Mouse (Mus musculus) forebrain, embryonic 13.5 days (tissue): Measurements from ENCODE around the gene Slc34a1. TPM values are rescaled to one million over a fixed set of nuclear protein-coding genes. Genes with fewer than 3 reads are reported as not detected.

Experiments used
- ATAC-seq: fragments of 200-750 bp; cut with Nextera tagmentation; 2 replicates; pipeline ENCODE4 v1.8.0; 2017
- H3K27ac ChIP-seq: fragments of 300-500 bp; sonication (generic); 2 replicates; pipeline ENCODE4 v1.5.1; 2015; ENCODE audit warnings: inconsistent platforms, mild to moderate bottlenecking, moderate library complexity
- H3K27me3 ChIP-seq: fragments of 300-500 bp; sonication (generic); 2 replicates; pipeline ENCODE4 v1.6.1; 2015; ENCODE audit warnings: mild to moderate bottlenecking, inconsistent platforms
- H3K36me3 ChIP-seq: fragments of 300-500 bp; sonication (generic); 2 replicates; pipeline ENCODE4 v1.6.1; 2015; ENCODE audit warnings: mild to moderate bottlenecking, inconsistent platforms; ENCODE audit not compliant: poor library complexity, severe bottlenecking
- H3K4me1 ChIP-seq: fragments of 300-500 bp; sonication (generic); 2 replicates; pipeline ENCODE4 v1.6.1; 2015; ENCODE audit warnings: inconsistent platforms
- H3K4me2 ChIP-seq: fragments of 300-500 bp; sonication (generic); 2 replicates; pipeline ENCODE4 v1.6.1; 2015; ENCODE audit warnings: inconsistent platforms, mild to moderate bottlenecking, moderate library complexity
- H3K4me3 ChIP-seq: fragments of 300-500 bp; sonication (generic); 2 replicates; pipeline ENCODE4 v1.5.1; 2015; ENCODE audit warnings: mild to moderate bottlenecking, inconsistent platforms
- H3K9ac ChIP-seq: fragments of 300-500 bp; sonication (generic); 2 replicates; pipeline ENCODE4 v1.6.1; 2015; ENCODE audit warnings: mild to moderate bottlenecking, inconsistent platforms
- H3K9me3 ChIP-seq: fragments of 300-500 bp; sonication (generic); replicated peaks from 2 replicates; pipeline ENCODE4 v1.6.1; 2016; ENCODE audit warnings: inconsistent platforms
- WGBS: fragments of 180-500 bp; shearing (Covaris S2); methylation state at CpG from one replicate; pipeline ENCODE4 v1.1.7; 2015; 5-methylcytosine and 5-hydroxymethylcytosine counted together
- polyA plus RNA-seq: library from polyadenylated mRNA; unstranded; fragments of >200 nt; fragmentation: Nextera tagmentation; extraction: Ambion mirVana; gene quantifications from 2 replicates; pipeline ENCODE4 v1.2.1, GENCODE M21; 2015

Slc34a1 gene
- polyA plus RNA-seq, 1 experiment from 2014 or later, result not detected

DNA sequence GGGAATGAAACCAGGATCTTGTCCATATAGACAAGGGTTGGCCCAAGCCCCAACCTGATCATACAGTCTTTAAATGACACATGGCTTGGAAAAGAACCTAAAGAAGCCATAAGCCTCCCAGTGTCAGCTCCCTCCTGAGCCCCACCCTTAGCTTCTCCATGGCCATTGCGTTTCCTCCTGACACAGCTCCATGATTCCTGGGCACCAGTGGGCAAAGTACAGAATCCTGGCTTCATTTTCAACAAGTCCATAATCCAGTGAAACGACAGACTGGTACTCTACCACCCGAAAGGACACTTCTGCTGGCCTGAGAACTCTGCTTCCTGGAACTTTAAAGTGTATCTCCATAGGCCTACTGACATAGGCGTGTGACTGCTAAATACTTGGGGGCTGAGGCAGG, 9.4 kb downstream of the Slc34a1 start:
- Histone ChIP-seq H3K27me3 (no peaks in the 10 kb centered on the region; the same call in 1 of the 2 replicates), H3K4me1 (peaks cover 24% of the 10 kb centered on the region), H3K27ac (no peak overlapping the region), H3K9me3 (no peaks in the 10 kb centered on the region), H3K4me3 (no peak overlapping the region), H3K4me2 (no peak overlapping the region), H3K9ac (no peak overlapping the region), H3K36me3 (no peaks in the 10 kb centered on the region)
- 87% methylated on average over 4 of the region's 4 CpGs for WGBS
- ATAC-seq, result no peak

DNA sequence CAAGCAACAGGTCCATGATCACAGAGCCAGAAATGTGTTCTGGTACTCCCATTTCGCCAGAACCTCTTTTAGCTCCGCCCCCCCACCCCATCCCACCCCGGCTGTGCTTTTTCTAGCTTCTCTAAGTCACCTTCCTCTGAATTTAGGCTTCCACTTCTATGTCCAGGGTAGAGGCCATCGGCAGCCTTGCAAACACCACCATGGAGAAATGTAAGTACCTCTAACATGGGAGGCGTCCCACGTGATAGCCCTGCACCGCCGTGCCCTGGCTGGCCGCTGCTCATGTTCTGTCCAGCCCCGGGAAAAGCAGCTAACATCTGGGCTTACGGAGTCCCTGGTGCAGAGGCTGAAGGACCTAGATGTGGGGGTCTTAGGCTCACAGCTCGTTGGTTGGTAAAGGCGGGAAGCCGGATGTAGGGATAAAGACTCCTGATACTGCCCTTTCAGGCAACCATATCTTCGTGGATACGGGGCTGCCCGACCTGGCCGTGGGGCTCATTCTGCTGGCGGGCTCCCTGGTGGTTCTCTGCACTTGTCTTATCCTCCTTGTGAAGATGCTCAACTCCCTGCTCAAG, 10.6 kb downstream of the Slc34a1 start:
- Histone ChIP-seq H3K9ac (no peak overlapping the region), H3K27ac (no peak overlapping the region), H3K4me1 (peaks cover 19% of the 10 kb centered on the region), H3K9me3 (no peaks in the 10 kb centered on the region), H3K4me2 (no peak overlapping the region), H3K27me3 (peaks cover 8% of the 10 kb centered on the region; the same call in 1 of the 2 replicates), H3K36me3 (no peaks in the 10 kb centered on the region), H3K4me3 (no peak overlapping the region)
- 89% methylated on average over 19 of the region's 19 CpGs for WGBS
- ATAC-seq, result no peak

DNA sequence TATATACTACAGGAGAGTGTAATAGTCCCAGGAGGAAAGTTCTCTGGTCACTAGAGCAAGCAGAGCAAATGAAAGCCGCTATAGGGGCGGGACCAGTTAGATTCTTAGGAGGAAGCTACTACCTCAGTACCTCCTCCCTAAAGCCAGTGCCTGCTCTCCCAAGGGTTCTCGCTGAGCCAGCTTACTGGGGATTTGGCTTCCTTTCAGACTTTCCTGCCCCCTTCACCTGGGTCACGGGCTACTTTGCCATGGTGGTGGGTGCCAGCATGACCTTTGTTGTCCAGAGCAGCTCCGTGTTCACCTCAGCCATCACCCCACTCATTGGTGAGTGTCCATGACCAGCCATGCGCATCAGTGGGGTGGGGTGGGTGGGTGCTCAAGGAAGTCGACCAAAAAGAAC, 13.8 kb downstream of the Slc34a1 start:
- WGBS, result 78% methylated on average over 7 of the region's 7 CpGs
- Histone ChIP-seq H3K4me2 (no peak overlapping the region), H3K4me1 (peaks cover 9% of the 10 kb centered on the region), H3K9me3 (no peaks in the 10 kb centered on the region), H3K27ac (no peak overlapping the region), H3K36me3 (no peaks in the 10 kb centered on the region), H3K9ac (no peak overlapping the region), H3K4me3 (no peak overlapping the region), H3K27me3 (peaks cover 9% of the 10 kb centered on the region; the same call in 1 of the 2 replicates)
- no peak for ATAC-seq

DNA sequence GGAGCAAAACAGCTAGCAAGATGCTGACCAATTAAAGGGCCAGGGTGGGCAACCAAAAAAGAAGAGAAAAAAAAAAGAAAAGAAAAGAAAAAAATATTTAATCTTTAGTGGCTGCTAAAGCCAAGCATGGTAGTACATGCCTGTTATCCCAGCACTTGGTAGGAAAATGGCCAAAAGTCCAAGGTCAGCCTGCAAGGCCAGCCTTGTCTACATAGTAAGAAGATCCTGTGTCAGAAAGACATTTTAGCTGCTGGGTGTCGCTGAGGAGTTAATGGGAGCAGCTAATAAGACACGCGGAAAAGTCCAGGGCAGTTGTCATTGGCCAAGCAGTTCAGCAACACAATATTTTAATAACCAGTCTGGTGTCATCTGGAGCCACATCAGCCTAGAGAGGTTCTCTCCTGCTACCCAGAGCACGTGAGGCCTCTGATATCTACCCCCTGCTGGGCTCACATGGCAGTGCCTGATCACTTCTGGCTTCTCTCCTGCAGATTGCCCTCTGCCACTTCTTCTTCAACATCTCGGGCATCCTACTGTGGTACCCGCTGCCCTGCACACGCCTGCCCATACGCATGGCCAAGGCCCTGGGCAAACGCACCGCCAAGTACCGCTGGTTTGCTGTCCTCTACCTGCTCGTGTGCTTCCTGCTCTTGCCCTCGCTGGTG, 14.8 kb downstream of the Slc34a1 start:
- Histone ChIP-seq H3K36me3 (no peaks in the 10 kb centered on the region), H3K4me2 (no peak overlapping the region), H3K9me3 (no peaks in the 10 kb centered on the region), H3K27me3 (peaks cover 12% of the 10 kb centered on the region; the same call in 1 of the 2 replicates), H3K9ac (no peak overlapping the region), H3K4me1 (peaks cover 9% of the 10 kb centered on the region), H3K27ac (no peak overlapping the region), H3K4me3 (no peak overlapping the region)
- ATAC-seq, result no peak
- WGBS, result 82% methylated on average over 13 of the region's 13 CpGs

DNA sequence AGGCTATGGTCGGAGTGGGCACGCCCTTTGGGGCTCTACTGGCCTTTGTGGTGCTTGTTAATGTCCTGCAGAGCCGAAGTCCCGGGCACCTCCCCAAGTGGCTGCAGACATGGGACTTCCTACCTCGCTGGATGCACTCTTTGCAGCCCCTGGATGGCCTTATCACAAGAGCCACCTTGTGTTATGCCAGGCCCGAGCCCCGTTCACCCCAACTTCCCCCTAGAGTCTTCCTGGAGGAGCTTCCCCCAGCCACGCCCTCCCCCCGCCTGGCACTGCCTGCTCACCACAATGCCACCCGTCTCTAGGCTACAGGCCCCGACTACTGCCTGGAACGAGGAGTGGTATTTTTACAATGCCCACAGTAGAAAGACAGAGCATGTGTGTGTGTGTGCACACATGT, 15.3 kb downstream of the Slc34a1 start:
- WGBS, result 83% methylated on average over 12 of the region's 12 CpGs
- no peak for ATAC-seq
- Histone ChIP-seq H3K9ac (no peak overlapping the region), H3K4me2 (no peak overlapping the region), H3K4me1 (peaks cover 15% of the 10 kb centered on the region), H3K9me3 (no peaks in the 10 kb centered on the region), H3K27ac (no peak overlapping the region), H3K4me3 (no peak overlapping the region), H3K27me3 (peaks cover 17% of the 10 kb centered on the region; the same call in 1 of the 2 replicates), H3K36me3 (no peaks in the 10 kb centered on the region)

DNA sequence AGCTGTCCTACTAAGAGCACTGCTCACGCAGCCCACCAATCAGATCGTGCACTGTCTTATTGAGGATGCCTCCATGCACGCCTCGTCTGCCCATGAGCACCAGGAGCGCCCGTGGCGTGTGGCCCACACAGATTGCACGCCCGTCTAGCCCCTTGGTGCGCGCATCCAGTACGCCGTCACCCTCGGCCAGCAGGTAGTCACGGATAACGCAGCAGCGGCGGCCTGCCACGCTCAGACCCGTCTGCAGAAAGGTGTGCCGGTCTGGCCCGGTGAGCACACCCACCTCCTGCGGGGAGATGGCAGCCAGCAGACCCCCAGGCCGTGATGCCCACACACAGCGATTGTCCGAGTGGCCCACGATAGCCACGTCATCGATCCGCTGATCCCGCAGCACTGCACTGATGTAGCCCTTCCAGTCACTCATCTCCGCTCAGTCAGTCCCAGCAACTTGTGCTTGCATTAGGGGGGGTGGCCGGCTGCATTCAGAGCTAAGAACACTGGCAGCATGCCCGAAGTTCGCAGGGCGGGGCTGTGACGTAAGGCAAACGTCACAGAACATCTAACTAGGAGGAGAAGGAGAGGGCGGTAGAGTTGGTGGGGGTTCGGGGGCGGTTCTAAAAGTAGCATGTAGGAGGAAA, 16.9 kb downstream of the Slc34a1 start, which contains the start of gene Pfn3:
TSS of gene Pfn3 (minus strand) at position 490 of the 638 bp plus-strand sequence.
- no peaks in the 10 kb centered on the region for H3K9me3 ChIP-seq
- peak within 1 kb of the TSS; percentile 36 for H3K4me3 ChIP-seq
- peak; percentile 77 for ATAC-seq
- no peaks in the 10 kb centered on the region for H3K36me3 ChIP-seq
- no peak within 1 kb of the TSS for H3K27ac ChIP-seq
- WGBS, result 8% methylated on average over 41 of the region's 41 CpGs
- peaks cover 31% of the 10 kb centered on the region for H3K27me3 ChIP-seq
- H3K9ac ChIP-seq, result peak within 1 kb of the TSS; percentile 66
- H3K4me1 ChIP-seq, result peaks cover 16% of the 10 kb centered on the region
- H3K4me2 ChIP-seq, result peak within 1 kb of the TSS; percentile 66

DNA sequence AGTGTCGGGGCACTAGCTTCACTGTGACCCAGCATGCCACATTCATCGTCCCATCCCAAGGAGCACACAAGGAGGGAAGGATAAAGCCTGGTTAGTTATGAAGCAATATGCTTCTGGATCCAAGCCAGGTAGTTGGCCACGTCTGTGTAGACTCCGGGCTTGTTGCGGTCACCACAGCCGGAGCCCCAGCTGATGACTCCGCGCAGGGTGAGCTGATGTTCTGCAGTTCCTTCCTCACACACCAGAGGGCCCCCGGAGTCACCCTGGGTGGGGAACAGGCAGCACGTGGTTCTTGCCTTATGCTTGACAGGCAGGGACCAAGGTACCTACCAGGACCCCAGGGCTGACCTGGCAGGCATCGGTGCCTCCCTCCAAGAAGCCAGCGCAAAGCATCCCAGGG, 20.0 kb downstream of the Slc34a1 start:
- Histone ChIP-seq H3K27me3 (peaks cover 59% of the 10 kb centered on the region), H3K4me2 (peak overlapping the region; percentile 35)
- 13% methylated on average over 12 of the region's 12 CpGs for WGBS

DNA sequence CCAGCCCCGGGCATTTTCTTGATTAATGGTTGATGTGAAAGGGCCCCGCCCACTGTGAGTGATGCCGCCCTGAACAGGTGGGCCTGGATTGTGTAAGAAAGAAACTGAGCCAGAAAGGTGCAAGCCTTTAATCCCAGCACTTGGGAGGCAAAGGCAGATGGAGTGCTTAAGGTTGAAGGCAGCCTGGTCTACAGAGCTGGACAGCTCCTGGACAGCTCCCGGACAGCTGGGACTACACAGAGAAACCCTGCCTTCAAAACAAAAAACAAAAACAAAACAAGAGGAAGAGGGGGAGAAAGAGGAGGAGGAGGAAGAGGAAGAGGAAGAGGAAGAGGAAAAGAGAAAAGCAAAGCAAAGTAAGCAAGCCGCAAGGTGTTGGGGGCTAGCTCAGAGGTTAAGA, 21.2 kb downstream of the Slc34a1 start:
- H3K4me2 ChIP-seq, result no peak overlapping the region
- H3K27ac ChIP-seq, result no peak overlapping the region
- H3K9me3 ChIP-seq, result no peaks in the 10 kb centered on the region
- H3K4me3 ChIP-seq, result no peak overlapping the region
- no peak overlapping the region for H3K9ac ChIP-seq
- H3K36me3 ChIP-seq, result no peaks in the 10 kb centered on the region
- ATAC-seq, result no peak
- H3K27me3 ChIP-seq, result peaks cover 52% of the 10 kb centered on the region
- WGBS, result 85% methylated on average over 5 of the region's 5 CpGs
- H3K4me1 ChIP-seq, result peaks cover 29% of the 10 kb centered on the region

More for the DNA sequence above, 20.0 kb downstream of the Slc34a1 start:
- ATAC-seq, result peak; percentile 67
- H3K36me3 ChIP-seq, result no peaks in the 10 kb centered on the region
- H3K4me3 ChIP-seq, result no peak overlapping the region
- no peaks in the 10 kb centered on the region for H3K9me3 ChIP-seq
- no peak overlapping the region for H3K27ac ChIP-seq
- H3K4me1 ChIP-seq, result peaks cover 29% of the 10 kb centered on the region
- no peak overlapping the region for H3K9ac ChIP-seq

DNA sequence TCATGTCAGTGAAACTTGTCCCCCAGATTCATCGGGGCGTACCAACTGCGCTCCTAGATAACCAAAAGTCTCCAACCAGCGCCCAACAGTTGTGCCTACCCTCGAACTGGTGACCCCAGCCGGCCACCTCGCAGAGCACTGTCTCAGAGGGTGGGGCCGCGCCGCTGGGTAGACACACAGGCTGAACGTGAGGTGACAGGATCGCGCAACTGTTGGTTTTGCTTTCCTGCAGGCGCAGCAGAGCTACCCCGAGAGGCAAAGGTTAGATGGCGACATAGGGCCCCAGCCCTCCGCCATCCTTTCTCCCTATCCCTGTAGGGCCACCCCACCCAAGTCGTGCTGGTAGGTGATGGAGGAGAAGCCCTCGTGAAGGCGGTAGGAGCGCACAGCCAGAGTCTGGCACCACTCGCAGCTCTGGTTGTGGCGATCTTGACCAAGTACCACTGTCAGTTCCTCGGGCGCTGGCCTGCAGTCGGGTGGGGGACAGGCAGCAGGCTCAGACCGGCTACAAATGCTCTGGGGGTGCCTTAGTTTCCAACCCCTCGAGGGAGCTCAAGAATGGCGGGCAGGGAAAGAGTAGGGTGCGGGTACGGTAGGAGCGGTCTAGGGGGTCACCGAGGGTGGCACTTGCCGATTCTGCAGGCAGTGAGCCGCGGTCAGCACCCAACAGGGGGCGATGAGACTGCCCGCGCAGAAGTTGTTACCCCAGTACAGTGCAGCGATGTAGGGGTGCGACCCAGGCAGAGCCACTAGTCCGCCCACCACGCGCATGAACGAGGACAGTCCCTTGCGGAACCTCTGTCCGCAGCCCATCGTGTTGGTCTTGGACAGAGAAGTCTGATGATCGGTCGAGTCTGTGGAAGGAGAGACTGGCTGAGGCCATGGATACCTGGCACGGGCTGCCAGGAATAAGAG, 22.3 kb downstream of the Slc34a1 start:
- Histone ChIP-seq H3K9me3 (no peaks in the 10 kb centered on the region), H3K4me3 (peak overlapping the region; percentile 25), H3K27me3 (peaks cover 52% of the 10 kb centered on the region), H3K4me2 (peak overlapping the region; percentile 49; the same call in 1 of the 2 replicates), H3K9ac (no peak overlapping the region), H3K27ac (no peak overlapping the region), H3K36me3 (no peaks in the 10 kb centered on the region), H3K4me1 (peaks cover 21% of the 10 kb centered on the region)
- WGBS, result 33% methylated on average over 51 of the region's 51 CpGs
- no peak for ATAC-seq

DNA sequence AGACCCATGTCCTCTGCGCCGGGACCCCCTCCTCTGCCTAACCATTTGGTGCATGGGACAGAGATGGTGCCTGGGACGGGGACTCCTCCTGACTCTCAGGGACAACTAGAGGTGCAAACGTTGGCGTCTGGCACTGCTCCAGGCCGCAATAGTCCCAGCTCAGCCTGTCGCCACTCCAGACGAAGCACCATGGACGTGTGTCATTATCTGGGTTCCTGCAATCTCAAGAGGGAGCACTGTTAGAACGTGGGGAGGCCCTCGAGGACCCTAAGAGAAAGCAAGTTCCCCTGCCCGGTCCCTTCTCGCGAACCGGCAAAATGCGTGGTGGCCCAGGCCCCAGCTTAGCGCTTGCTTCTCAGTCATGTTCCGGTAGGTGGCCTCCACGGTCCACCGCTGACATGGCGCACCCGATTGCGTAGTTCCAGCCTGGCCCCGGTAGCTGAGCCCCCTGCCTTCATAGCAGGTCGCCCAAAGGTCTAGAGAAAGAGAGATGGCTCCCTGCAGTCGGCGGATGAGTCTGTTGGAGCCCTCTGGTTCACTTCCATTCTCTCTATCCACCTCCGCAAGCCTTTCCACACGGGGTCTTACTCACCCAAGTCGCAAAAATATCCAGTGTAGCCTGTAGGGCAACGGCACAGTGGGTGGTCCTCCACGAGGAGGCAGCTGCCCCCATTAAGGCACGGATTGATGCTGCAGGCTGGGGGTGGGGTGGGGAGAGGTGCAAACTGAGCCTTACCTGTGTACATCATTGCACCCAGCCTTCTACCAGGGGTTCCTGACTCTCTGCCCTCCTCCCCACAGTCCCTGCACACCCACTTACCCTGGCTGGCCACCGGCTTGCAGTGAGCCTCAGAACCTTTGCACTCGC, 23.2 kb downstream of the Slc34a1 start:
- Histone ChIP-seq H3K4me2 (peak overlapping the region; percentile 49), H3K36me3 (no peaks in the 10 kb centered on the region), H3K4me1 (peaks cover 20% of the 10 kb centered on the region), H3K27me3 (peaks cover 52% of the 10 kb centered on the region), H3K27ac (no peak overlapping the region), H3K9ac (0 out of 2 replicates have a peak overlapping the region, but pooled peaks have one; percentile 41), H3K9me3 (no peaks in the 10 kb centered on the region), H3K4me3 (peak overlapping the region; percentile 25)
- ATAC-seq, result peak; percentile 75
- WGBS, result 11% methylated on average over 35 of the region's 35 CpGs

DNA sequence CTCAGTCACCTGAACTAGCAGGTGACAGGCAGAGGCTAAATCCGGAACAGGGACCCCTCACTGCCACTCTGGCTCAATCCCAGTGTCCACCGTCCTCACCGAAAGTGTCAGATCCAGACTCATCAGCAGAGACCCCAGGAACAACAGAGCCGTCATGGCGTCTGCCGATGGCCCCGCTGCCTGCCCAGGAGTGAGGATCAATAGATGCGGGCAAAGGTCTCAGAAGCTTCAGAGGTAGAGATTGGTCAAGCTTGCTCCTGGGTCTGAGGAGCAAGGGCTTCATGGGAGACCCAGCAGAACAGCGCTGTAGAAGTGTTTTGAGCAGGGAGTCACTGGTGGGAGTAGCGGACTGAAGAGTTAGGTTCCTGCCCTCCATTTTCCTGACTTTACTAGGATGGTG, 28.6 kb downstream of the Slc34a1 start, which contains the start of gene F12:
TSS of gene F12 (minus strand) at position 181 of the 400 bp plus-strand sequence.
- peaks cover under 1% of the 10 kb centered on the region; the same call in 1 of the 2 replicates for H3K4me1 ChIP-seq
- no peak for ATAC-seq
- H3K9ac ChIP-seq, result no peak within 1 kb of the TSS
- H3K27me3 ChIP-seq, result peaks cover 11% of the 10 kb centered on the region
- 89% methylated on average over 10 of the region's 10 CpGs for WGBS
- H3K4me2 ChIP-seq, result no peak within 1 kb of the TSS
- no peaks in the 10 kb centered on the region for H3K9me3 ChIP-seq
- H3K36me3 ChIP-seq, result no peaks in the 10 kb centered on the region
- H3K27ac ChIP-seq, result no peak within 1 kb of the TSS
- H3K4me3 ChIP-seq, result no peak within 1 kb of the TSS
